Mouse (Mus musculus) urinary bladder, postnatal 14 days (tissue): ENCODE results near the gene Nwd2.
A peak's percentile ranks its signal among the peaks of the same experiment; 100 is the strongest.

Experiments
- DNase-seq: peaks from one replicate; pipeline ENCODE4 v3.0.0; 2021; ENCODE audit warnings: low spot score

Gene Nwd2

GRCm38 (mm10) chr5:63755938-63756337, 107.0 kb downstream of the Nwd2 start:
- DNase-seq = no peak

DNA sequence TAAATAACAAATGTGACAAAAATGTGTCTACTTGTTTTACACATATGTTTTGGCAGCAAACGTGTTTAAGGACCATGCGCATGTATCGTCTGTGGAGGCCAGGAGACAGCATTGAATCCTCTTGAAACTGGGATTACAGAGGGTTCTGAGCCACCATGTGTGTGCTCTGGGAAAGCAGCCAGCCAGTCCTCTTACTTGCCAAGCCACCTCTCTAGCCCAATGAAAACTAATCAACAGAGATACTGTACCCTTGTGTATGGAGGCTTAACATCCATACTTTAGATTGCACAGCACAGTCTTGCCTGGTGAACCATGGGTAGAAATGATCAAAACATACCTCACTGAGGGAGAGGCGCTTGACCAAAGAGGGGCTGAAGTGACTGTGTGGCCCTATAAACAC, 117.0 kb downstream of the Nwd2 start:
- no peak for DNase-seq

GRCm38 (mm10) chr5:63766715-63767114, 117.8 kb downstream of the Nwd2 start:
- DNase-seq = peak; percentile 60

- DNase-seq = no peak
Observed at GRCm38 (mm10) chr5:63767464-63767863, 118.6 kb downstream of the Nwd2 start.

GRCm38 (mm10) chr5:63768220-63768619, 119.3 kb downstream of the Nwd2 start:
- no peak for DNase-seq

GRCm38 (mm10) chr5:63772971-63773370, 124.1 kb downstream of the Nwd2 start:
- DNase-seq = no peak

- DNase-seq = no peak
Observed at GRCm38 (mm10) chr5:63773603-63774002, 124.7 kb downstream of the Nwd2 start.

GRCm38 (mm10) chr5:63788156-63788826, 139.4 kb downstream of the Nwd2 start:
- DNase-seq = no peak

DNA sequence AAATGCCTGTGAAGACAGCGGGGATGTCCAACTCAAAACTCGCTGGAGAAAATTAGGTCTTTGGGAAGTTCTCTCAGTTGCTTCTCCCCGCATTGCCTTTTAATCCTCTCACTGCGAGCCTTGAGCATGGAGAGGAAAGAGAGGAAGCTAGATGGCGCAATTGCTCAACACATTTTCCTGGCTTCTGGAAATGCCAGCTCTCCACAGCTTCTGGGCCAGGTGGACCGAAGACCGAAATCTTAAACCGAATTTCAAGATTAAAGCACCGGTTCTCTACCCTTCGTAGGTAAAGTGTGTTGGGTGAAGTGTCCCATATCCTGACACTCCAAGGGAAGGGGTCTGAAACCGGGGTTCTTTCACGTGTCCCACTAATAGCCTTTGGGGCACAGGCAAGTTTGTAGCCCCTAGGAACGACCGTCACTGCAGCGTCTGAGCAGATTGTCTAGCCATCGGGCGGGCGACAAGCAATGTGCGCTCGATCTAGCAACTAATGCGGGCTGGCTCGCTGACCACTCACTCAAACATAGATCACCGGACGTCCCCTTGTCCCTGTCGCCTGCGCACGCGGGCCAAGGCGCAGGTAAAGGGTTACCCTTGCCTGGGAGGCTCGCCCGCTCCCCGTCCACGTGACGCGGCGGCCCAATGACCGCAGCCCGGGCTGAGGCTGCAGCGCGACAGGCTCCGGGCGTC, 163.1 kb downstream of the Nwd2 start, which contains the start of gene 0610040J01Rik:
TSS of gene 0610040J01Rik (plus strand) at position 545 of the 690 bp plus-strand sequence.
- peak; percentile 79 for DNase-seq

DNA sequence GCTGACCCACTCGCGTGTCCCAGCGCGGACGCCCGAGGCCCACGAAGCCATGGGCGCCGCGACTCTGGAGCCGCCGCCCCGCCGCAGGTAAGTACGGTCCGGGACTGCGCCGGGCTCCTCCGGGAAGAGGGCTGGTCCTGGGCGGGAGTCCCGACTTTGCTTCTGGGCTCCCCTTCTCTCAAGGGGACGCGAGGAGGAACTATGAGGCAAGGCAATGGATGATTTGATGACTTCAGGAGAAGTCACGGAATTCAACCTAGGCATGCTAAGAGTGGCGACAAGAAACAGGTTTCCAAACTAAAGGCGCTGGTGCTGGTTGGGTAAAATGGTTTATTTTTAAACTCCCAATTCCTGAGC, 163.6 kb downstream of the Nwd2 start:
- no peak for DNase-seq

DNA sequence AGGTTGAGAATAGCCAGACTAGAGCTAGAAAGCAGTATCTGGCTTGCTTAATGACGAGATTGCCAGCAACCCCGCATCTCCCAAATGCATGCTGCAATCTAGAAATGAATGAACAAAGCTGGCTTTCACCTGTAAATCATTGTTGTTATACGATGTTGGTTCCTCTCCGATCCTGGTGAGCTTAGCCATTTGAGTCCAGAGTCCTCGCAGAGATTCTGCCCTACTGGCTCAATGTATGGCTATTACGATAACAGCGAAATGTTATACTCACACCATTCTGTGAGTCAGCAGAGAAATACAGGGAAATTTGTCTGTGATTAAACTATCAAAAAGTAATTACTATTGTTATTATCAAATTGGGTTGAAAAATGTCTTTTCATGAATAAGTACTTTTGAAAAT, 167.7 kb downstream of the Nwd2 start:
- no peak for DNase-seq

GRCm38 (mm10) chr5:63817270-63817669, 168.4 kb downstream of the Nwd2 start:
- DNase-seq = no peak

DNA sequence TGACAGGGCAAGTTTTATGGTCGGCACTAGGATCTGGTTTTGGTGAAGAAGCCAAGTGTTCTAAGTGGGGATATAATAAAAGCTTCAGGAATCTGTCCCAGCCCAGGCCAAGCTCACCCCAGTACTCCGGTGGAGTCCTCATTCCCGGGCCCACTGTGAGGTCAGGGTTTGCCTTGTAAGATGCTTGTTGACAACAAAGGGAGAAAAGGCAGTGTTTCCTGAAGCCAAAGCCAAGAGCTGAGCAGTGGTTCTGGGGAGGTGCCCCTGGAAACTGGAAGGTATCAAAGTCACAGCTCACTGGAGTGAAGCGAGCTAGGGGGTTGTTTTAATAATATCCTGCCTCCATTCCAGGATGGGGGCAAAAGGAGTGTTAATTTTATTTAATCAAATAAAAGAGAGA, 170.1 kb downstream of the Nwd2 start:
- DNase-seq = no peak

DNA sequence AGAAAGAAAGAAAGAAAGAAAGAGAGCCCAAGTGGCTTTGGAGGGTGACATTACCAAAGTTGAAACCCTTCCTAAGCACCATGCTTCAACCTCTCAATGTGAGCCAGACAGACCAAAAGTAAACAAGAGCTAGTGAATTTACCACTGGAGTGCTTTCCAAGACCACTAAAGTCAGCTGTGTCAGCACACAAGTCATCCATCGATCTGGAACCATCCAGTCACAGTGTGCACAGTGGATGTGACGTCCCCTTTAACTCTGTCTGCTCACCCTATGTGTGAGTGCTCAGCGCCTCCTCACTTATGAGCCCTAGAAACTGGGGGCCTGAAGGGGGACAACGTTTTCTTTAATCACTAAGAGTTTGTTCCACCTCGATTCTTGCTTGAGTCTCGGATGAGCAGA, 170.6 kb downstream of the Nwd2 start:
- DNase-seq = no peak

DNA sequence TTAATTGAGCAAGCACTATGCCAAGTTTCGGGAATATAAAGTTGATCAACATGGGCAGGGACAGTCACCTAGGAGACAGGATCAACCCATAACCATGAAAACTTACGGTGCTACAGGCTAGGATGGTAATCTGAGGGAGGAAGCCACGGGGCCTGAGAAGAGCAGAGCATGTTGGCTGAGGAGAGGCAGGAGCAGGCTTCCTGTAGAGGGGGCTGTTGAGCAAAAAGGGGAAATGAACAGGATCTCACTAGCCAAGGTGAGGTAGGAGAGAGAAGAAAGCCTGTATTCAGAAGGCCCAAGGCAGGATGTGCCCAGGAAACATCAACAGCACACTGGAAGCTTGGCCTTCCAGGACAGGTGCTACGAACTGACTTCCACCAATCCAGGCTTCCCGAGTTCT, 172.3 kb downstream of the Nwd2 start:
- no peak for DNase-seq

DNA sequence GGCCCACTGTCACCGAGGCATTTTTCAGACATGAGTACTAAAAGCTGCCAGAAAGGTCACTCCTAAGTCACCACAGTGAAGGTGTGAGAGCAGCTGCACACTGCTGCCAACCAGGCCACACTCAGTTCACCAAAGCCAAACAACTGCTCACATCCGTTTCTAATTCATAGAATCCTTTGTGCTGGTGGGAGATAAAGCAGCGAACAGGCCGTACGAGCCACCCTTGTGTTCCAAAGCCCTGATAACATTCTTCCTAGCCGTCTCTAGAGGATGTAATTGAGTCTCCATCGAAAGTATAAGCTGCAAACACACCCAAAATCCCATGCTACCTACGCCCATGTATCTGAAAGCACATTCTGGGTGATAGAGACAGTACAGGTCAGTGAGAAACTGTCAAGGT, 173.0 kb downstream of the Nwd2 start:
- DNase-seq = no peak

GRCm38 (mm10) chr5:63823362-63824332, 174.7 kb downstream of the Nwd2 start:
- peak; percentile 67 for DNase-seq

- no peak for DNase-seq
Observed at GRCm38 (mm10) chr5:63824599-63825350, 175.9 kb downstream of the Nwd2 start.

- DNase-seq = no peak
Observed at GRCm38 (mm10) chr5:63825881-63826280, 177.0 kb downstream of the Nwd2 start.

GRCm38 (mm10) chr5:63827006-63827405, 178.1 kb downstream of the Nwd2 start:
- no peak for DNase-seq

DNA sequence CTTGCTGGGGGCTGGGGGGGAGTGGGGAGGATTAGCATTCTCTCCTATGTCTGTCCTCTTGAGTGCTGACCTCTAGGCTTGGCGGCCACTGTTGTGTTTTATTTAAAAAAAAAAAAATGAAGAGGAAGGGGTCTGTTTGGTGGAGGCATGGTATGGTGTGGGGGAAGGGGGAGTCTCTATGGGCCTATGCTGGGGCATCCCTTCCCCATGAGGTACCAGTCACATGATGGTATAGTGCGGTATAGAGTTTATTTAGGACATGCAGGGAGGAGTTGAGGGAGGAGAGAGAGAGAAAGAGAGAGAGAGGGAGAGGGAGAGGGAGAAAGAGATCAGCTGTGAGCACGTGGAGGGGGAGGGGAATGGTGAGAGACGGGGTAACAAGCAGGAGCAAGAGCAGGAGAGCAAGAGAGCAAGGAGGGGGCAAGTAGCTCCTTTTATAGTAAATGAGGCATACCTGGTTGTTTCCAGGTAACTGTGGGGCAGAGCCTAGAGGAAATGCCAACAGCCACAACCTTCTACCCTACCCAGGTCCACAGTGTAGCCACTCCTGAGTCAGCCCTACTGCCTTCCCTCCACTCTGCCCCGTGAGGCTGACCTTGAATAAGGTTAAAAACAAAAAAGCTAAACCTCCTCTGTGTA, 178.6 kb downstream of the Nwd2 start:
- DNase-seq = peak; percentile 46
